Mouse (Mus musculus): ENCODE measurements around the gene Tex21.
"Not testable (repeated sequence)": the region's sequence is repeated elsewhere in the genome, so short reads cannot be mapped to it uniquely, and the experiment has no call there.

Gene Tex21

GRCm38 (mm10) chr12:76256114-76256843 lies 9.7 kb upstream of the Tex21 start:
- DNase-seq = peak; percentile 16

- DNase-seq = no peak
These were observed 8.9 kb upstream of the Tex21 start for GRCm38 (mm10) chr12:76255499-76255875.

- DNase-seq = peak; percentile 97
These were observed 8.4 kb upstream of the Tex21 start, which contains the start of gene Mthfd1 for GRCm38 (mm10) chr12:76254725-76255498. Gene Mthfd1 (plus strand): TSS chr12:76255298.

- DNase-seq = no peak
These were observed 7.4 kb upstream of the Tex21 start for GRCm38 (mm10) chr12:76253991-76254390.

- no peak for DNase-seq
These were observed 7.0 kb upstream of the Tex21 start for GRCm38 (mm10) chr12:76253591-76253990.

- no peak for DNase-seq
These were observed 6.5 kb upstream of the Tex21 start for GRCm38 (mm10) chr12:76253090-76253489.

- DNase-seq = no peak
These were observed 1.6 kb downstream of the Tex21 start for GRCm38 (mm10) chr12:76244981-76245380.

- no peak for DNase-seq
These were observed 4.7 kb downstream of the Tex21 start for GRCm38 (mm10) chr12:76241833-76242232.

GRCm38 (mm10) chr12:76241084-76241483 lies 5.5 kb downstream of the Tex21 start:
- DNase-seq = no peak

- DNase-seq = no peak
These were observed 5.9 kb downstream of the Tex21 start for GRCm38 (mm10) chr12:76240670-76241069.

GRCm38 (mm10) chr12:76239839-76240571 lies 6.5 kb downstream of the Tex21 start:
- no peak for DNase-seq

- DNase-seq = no peak
These were observed 7.3 kb downstream of the Tex21 start for GRCm38 (mm10) chr12:76239145-76239838.

- no peak for DNase-seq
These were observed 11.3 kb downstream of the Tex21 start for GRCm38 (mm10) chr12:76235253-76235652.

- DNase-seq = no peak
These were observed 15.9 kb downstream of the Tex21 start for GRCm38 (mm10) chr12:76230644-76231043.

GRCm38 (mm10) chr12:76222104-76222503 lies 24.4 kb downstream of the Tex21 start:
- not testable (repeated sequence) for DNase-seq

- DNase-seq = no peak
These were observed 29.8 kb downstream of the Tex21 start for GRCm38 (mm10) chr12:76216716-76217115.

GRCm38 (mm10) chr12:76215121-76215520 lies 31.4 kb downstream of the Tex21 start:
- no peak for DNase-seq

GRCm38 (mm10) chr12:76209429-76209974 lies 37.0 kb downstream of the Tex21 start:
- no peak for DNase-seq

- DNase-seq = no peak
These were observed 46.2 kb downstream of the Tex21 start for GRCm38 (mm10) chr12:76200326-76200725.

- no peak for DNase-seq
These were observed 49.5 kb downstream of the Tex21 start for GRCm38 (mm10) chr12:76197071-76197470.

- DNase-seq = peak; percentile 88
These were observed 49.9 kb downstream of the Tex21 start for GRCm38 (mm10) chr12:76196709-76197054.

- DNase-seq = peak; percentile 88
These were observed 50.4 kb downstream of the Tex21 start for GRCm38 (mm10) chr12:76195912-76196708.
